21 mouse cellular contexts compared by ENCODE assay signal in genomic region chr14:22936701-22937100, GRCm38 (mm10).
A peak's percentile ranks its signal among the peaks of the same experiment; 100 is the strongest.
DNase-seq lines count a peak whose midpoint lies in the region; ATAC-seq and TF ChIP-seq lines count a peak whose summit lies in the region.
"Had no signal": no experiment of that assay in that cellular context is flagged by ENCODE, and none has a peak within 500 bp of the region (broad histone marks: within the 10 kb centered on the region; RNA-seq: fewer than 3 reads in every experiment).

No protein-coding gene starts in this region.

- H3K79me2 ChIP-seq in heart, adult 2 months (replicated peaks; ENCODE audit: control insufficient read depth, insufficient read depth, low read length) = no peaks in the 10 kb centered on the region

- no peak overlapping the region for H3K27ac ChIP-seq in lung, postnatal 0 days (ENCODE audit: low read length)
- no peak overlapping the region for H3K27ac ChIP-seq in embryonic facial prominence, embryonic 14.5 days (replicated peaks; ENCODE audit: low read depth, low read length)
- no peak overlapping the region for H3K27ac ChIP-seq in limb, embryonic 11.5 days (replicated peaks; ENCODE audit: low read depth, low read length)
- H3K27ac ChIP-seq in heart, adult 2 months = no peak overlapping the region
- no peak overlapping the region for H3K27ac ChIP-seq in intestine, embryonic 15.5 days
- no peak overlapping the region for H3K27ac ChIP-seq in forebrain, embryonic 14.5 days (ENCODE audit: low read depth, low read length)
- H3K27ac ChIP-seq: embryonic facial prominence, embryonic 13.5 days; forebrain, embryonic 13.5 days; hindbrain, embryonic 10.5 days; hindbrain, embryonic 14.5 days had no signal

- DNase-seq in lung, adult 18-20 months = peak; percentile 17 to 48
- no peak for DNase-seq in lung, postnatal 0 days (ENCODE audit: low spot score)
- DNase-seq in embryonic facial prominence, embryonic 14.5 days (ENCODE audit: low spot score) = no peak
- DNase-seq in limb, embryonic 11.5 days (ENCODE audit: low spot score) = peak; percentile 63
- DNase-seq in heart, adult 2 months = no peak
- DNase-seq in forebrain, embryonic 14.5 days (ENCODE audit: low spot score) = no peak
- DNase-seq: adrenal gland, postnatal 10 days; B cell, adult 2 months; cerebellum, adult 11 months; cerebellum, adult 8-10 months; cerebellum, postnatal 14 days; embryo, embryonic 11 days; gastrocnemius, postnatal 10 days had no signal

- TF ChIP-seq POLR2A in heart, adult 2 months (IDR thresholded peaks at IDR 0.05; ENCODE audit: insufficient read depth, low read depth, low read length) = no peak

- no peak overlapping the region for H3K4me3 ChIP-seq in lung, postnatal 0 days (ENCODE audit: low read depth, low read length)
- no peak overlapping the region for H3K4me3 ChIP-seq in embryonic facial prominence, embryonic 14.5 days (ENCODE audit: low read depth, low read length)
- H3K4me3 ChIP-seq in limb, embryonic 11.5 days (ENCODE audit: low read depth, low read length) = no peak overlapping the region
- H3K4me3 ChIP-seq in heart, adult 2 months = no peak overlapping the region
- no peak overlapping the region for H3K4me3 ChIP-seq in intestine, embryonic 15.5 days (replicated peaks)
- H3K4me3 ChIP-seq in forebrain, embryonic 14.5 days (ENCODE audit: low read depth, low read length) = no peak overlapping the region
- H3K4me3 ChIP-seq: embryonic facial prominence, embryonic 13.5 days; forebrain, embryonic 13.5 days; heart, embryonic 12.5 days; hindbrain, embryonic 10.5 days had no signal

- no peaks in the 10 kb centered on the region for H3K4me1 ChIP-seq in lung, postnatal 0 days (ENCODE audit: insufficient read depth, low read depth, low read length)
- peaks cover under 1% of the 10 kb centered on the region; the same call in 1 of the 2 replicates for H3K4me1 ChIP-seq in embryonic facial prominence, embryonic 14.5 days (ENCODE audit: control insufficient read depth, insufficient read depth, low read length)
- peaks cover 6% of the 10 kb centered on the region; the same call in 1 of the 2 replicates for H3K4me1 ChIP-seq in limb, embryonic 11.5 days (ENCODE audit: control insufficient read depth, insufficient read depth, low read length)
- H3K4me1 ChIP-seq in heart, adult 2 months (ENCODE audit: control insufficient read depth, insufficient read depth, low read length) = peaks cover 2% of the 10 kb centered on the region
- 0 out of 2 replicates have a peak, but pooled peaks cover 9% of the 10 kb centered on the region for H3K4me1 ChIP-seq in intestine, embryonic 15.5 days (replicated peaks)
- no peaks in the 10 kb centered on the region for H3K4me1 ChIP-seq in forebrain, embryonic 14.5 days (ENCODE audit: control insufficient read depth, insufficient read depth, low read length)
- H3K4me1 ChIP-seq: forebrain, embryonic 13.5 days had no signal

- no peaks in the 10 kb centered on the region for H3K27me3 ChIP-seq in lung, postnatal 0 days (replicated peaks; ENCODE audit: insufficient read depth, low read length)
- H3K27me3 ChIP-seq in embryonic facial prominence, embryonic 14.5 days (replicated peaks; ENCODE audit: control insufficient read depth, insufficient read depth, low read length) = no peaks in the 10 kb centered on the region
- no peaks in the 10 kb centered on the region for H3K27me3 ChIP-seq in limb, embryonic 11.5 days (ENCODE audit: control insufficient read depth, insufficient read depth, low read length)
- no peaks in the 10 kb centered on the region for H3K27me3 ChIP-seq in heart, adult 2 months (ENCODE audit: control insufficient read depth, insufficient read depth, low read length)
- H3K27me3 ChIP-seq in intestine, embryonic 15.5 days (replicated peaks) = no peaks in the 10 kb centered on the region
- H3K27me3 ChIP-seq in forebrain, embryonic 14.5 days (replicated peaks; ENCODE audit: control insufficient read depth, insufficient read depth, low read length) = no peaks in the 10 kb centered on the region
- H3K27me3 ChIP-seq: embryonic facial prominence, embryonic 13.5 days; forebrain, embryonic 13.5 days; heart, embryonic 12.5 days had no signal

- TF ChIP-seq CTCF in lung, postnatal 0 days (IDR thresholded peaks at IDR 0.05) = no peak
- no peak for TF ChIP-seq CTCF in heart, adult 2 months (IDR thresholded peaks at IDR 0.05)

- H3K9me3 ChIP-seq in lung, postnatal 0 days (ENCODE audit: low read length) = no peaks in the 10 kb centered on the region
- no peaks in the 10 kb centered on the region for H3K9me3 ChIP-seq in embryonic facial prominence, embryonic 14.5 days (ENCODE audit: control insufficient read depth, low read length)
- H3K9me3 ChIP-seq in limb, embryonic 11.5 days (ENCODE audit: control insufficient read depth, low read length) = no peaks in the 10 kb centered on the region
- H3K9me3 ChIP-seq in intestine, embryonic 15.5 days = no peaks in the 10 kb centered on the region
- 0 out of 2 replicates have a peak, but pooled peaks cover 3% of the 10 kb centered on the region for H3K9me3 ChIP-seq in forebrain, embryonic 14.5 days (replicated peaks; ENCODE audit: control insufficient read depth, low read length)
- H3K9me3 ChIP-seq: embryonic facial prominence, embryonic 13.5 days; forebrain, embryonic 13.5 days; heart, embryonic 12.5 days; hindbrain, embryonic 10.5 days had no signal

- 68% methylated on average over 3 of the region's 3 CpGs for WGBS in lung, postnatal 0 days
- 34% methylated on average over 3 of the region's 3 CpGs for WGBS in embryonic facial prominence, embryonic 14.5 days
- WGBS in limb, embryonic 11.5 days = 15% methylated on average over 3 of the region's 3 CpGs
- WGBS in heart, adult 2 months = 63% methylated on average over 3 of the region's 3 CpGs
- 75% methylated on average over 3 of the region's 3 CpGs for WGBS in intestine, embryonic 15.5 days
- 85% methylated on average over 3 of the region's 3 CpGs for WGBS in forebrain, embryonic 14.5 days

- H3K4me2 ChIP-seq in lung, postnatal 0 days (replicated peaks; ENCODE audit: low read depth, low read length) = no peak overlapping the region
- H3K4me2 ChIP-seq in embryonic facial prominence, embryonic 14.5 days (ENCODE audit: low read depth, low read length) = no peak overlapping the region
- no peak overlapping the region for H3K4me2 ChIP-seq in limb, embryonic 11.5 days (ENCODE audit: low read depth, severe bottlenecking)
- no peak overlapping the region for H3K4me2 ChIP-seq in intestine, embryonic 15.5 days (replicated peaks)
- no peak overlapping the region for H3K4me2 ChIP-seq in forebrain, embryonic 14.5 days (ENCODE audit: low read length)
- H3K4me2 ChIP-seq: embryonic facial prominence, embryonic 13.5 days; forebrain, embryonic 13.5 days; heart, embryonic 12.5 days; hindbrain, embryonic 14.5 days had no signal

- no peaks in the 10 kb centered on the region for H3K36me3 ChIP-seq in lung, postnatal 0 days (ENCODE audit: insufficient read depth, low read length)
- H3K36me3 ChIP-seq in embryonic facial prominence, embryonic 14.5 days (ENCODE audit: control insufficient read depth, insufficient read depth, low read length) = no peaks in the 10 kb centered on the region
- H3K36me3 ChIP-seq in limb, embryonic 11.5 days (ENCODE audit: control insufficient read depth, insufficient read depth, low read length) = no peaks in the 10 kb centered on the region
- no peaks in the 10 kb centered on the region for H3K36me3 ChIP-seq in heart, adult 2 months (ENCODE audit: control insufficient read depth, insufficient read depth, low read length)
- H3K36me3 ChIP-seq in intestine, embryonic 15.5 days = no peaks in the 10 kb centered on the region
- H3K36me3 ChIP-seq in forebrain, embryonic 14.5 days (ENCODE audit: control insufficient read depth, insufficient read depth, low read length) = no peaks in the 10 kb centered on the region
- H3K36me3 ChIP-seq: embryonic facial prominence, embryonic 13.5 days; G1E; heart, embryonic 12.5 days; hindbrain, embryonic 10.5 days had no signal

- no peak overlapping the region for H3K9ac ChIP-seq in lung, postnatal 0 days (replicated peaks; ENCODE audit: low read depth)
- H3K9ac ChIP-seq in embryonic facial prominence, embryonic 14.5 days (ENCODE audit: low read depth, low read length) = no peak overlapping the region
- H3K9ac ChIP-seq in limb, embryonic 11.5 days (ENCODE audit: low read length) = no peak overlapping the region
- no peak overlapping the region for H3K9ac ChIP-seq in heart, adult 2 months (ENCODE audit: low read depth, low read length)
- no peak overlapping the region for H3K9ac ChIP-seq in intestine, embryonic 15.5 days
- H3K9ac ChIP-seq in forebrain, embryonic 14.5 days (ENCODE audit: low read length) = no peak overlapping the region
- H3K9ac ChIP-seq: embryonic facial prominence, embryonic 13.5 days; forebrain, embryonic 13.5 days; heart, embryonic 12.5 days; hindbrain, embryonic 14.5 days had no signal

- intact Hi-C loops in heart, adult 2 months (cut with DNase I) = no loop called here

- ATAC-seq in lung, postnatal 0 days = no peak
- ATAC-seq in embryonic facial prominence, embryonic 14.5 days (ENCODE audit: low read depth) = peak; percentile 84
- ATAC-seq in limb, embryonic 11.5 days (ENCODE audit: insufficient number of reproducible peaks, low FRiP score, low TSS enrichment, low read depth) = 0 out of 2 replicates have a peak, but pooled peaks have one; percentile 35
- no peak for ATAC-seq in intestine, embryonic 15.5 days
- ATAC-seq in forebrain, embryonic 14.5 days = no peak
- ATAC-seq: CD4-positive, CD25-positive, alpha-beta regulatory T cell, adult 4 months; forebrain, embryonic 13.5 days had no signal

- TF ChIP-seq EP300 in lung, postnatal 0 days (IDR thresholded peaks at IDR 0.05) = no peak
- TF ChIP-seq EP300 in heart, adult 2 months (IDR thresholded peaks at IDR 0.05; ENCODE audit: insufficient read depth, low read depth, low read length) = no peak

Comparison
In these comparisons a context has a peak if more than half of its experiments do, and no peak if none do; other contexts are left out.
1. DNase-seq: peak in lung, adult 18-20 months (2 of 2) and limb, embryonic 11.5 days (single experiment); none in lung, postnatal 0 days (single experiment), embryonic facial prominence, embryonic 14.5 days (single experiment), heart, adult 2 months (0 of 2) and forebrain, embryonic 14.5 days (single experiment).
2. ATAC-seq: peak in embryonic facial prominence, embryonic 14.5 days (single experiment) and limb, embryonic 11.5 days (single experiment); none in lung, postnatal 0 days (single experiment), intestine, embryonic 15.5 days (single experiment) and forebrain, embryonic 14.5 days (single experiment).